Mouse (Mus musculus) adrenal gland, adult 10 weeks (tissue): ENCODE data around the gene Tmem139. TPM values are rescaled to one million over a fixed set of nuclear protein-coding genes. Genes with fewer than 3 reads are reported as not detected.

Experiments used
- polyA plus RNA-seq: library from polyadenylated mRNA; stranded (reverse); fragments of 350-450 nt; fragmentation: Illumina TruSeq; extraction: RNeasy Lipid Tissue Mini Kit (QIAGEN cat#74804); gene quantifications from one replicate; pipeline ENCODE4 v1.2.3, GENCODE M21; 2014; ENCODE audit warnings: low read depth, low replicate concordance

Gene Tmem139
- not detected for polyA plus RNA-seq

DNA sequence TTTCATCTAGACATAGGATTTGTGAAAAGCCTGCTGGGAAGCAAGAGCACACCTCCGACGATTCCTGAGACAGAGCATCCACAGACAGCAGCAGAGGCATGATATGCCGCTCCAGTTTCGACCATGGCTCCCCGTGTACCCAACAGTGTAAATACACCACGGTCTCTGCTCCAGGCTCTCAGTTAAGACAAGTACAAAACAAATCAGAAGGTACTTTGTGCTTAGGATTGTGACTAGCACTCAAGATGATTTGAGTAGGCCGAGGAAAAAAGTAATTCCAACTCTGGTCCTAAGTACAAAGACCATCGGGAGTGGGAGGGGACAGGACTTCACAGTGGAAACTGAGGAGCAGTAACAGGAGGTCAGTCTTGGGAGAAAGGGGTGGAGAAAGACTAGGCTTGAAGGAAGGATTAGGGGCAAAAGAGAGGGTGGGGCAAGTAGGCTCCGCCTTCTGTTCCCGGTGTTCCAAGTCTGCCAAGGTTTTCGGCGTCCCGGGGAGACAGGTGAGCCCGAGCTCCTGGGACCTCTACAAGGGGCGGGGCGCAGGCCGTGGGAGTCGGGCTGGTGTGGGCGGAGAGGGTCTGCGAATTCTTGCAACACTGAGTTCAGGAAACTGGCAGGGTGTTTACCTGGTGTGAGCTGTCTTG lies at the start of gene Tmem139:
TSS of gene Tmem139 (plus strand) at position 447 of the 647 bp plus-strand sequence.

DNA sequence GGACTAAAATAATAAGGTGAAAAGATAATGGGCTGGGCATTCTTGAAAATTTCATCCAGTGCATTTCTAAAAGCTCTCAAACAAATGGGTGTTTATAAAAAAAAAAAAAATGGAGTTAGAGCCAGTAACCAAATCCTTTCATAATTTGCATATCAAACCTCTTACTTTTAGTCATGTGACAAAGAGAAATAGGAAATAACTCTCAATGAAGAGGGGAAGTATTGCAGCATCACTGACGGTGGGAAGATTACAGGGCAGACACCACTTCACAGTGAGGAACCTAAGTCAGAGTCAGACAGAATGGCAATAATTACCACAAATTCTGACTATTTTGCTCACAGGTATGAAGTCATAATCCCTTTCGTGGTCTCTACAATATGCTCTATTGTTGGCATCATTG lies 46.7 kb upstream of the Tmem139 start, which contains the start of gene Tas2r144:
TSS of gene Tas2r144 (plus strand) at position 301 of the 400 bp plus-strand sequence.

DNA sequence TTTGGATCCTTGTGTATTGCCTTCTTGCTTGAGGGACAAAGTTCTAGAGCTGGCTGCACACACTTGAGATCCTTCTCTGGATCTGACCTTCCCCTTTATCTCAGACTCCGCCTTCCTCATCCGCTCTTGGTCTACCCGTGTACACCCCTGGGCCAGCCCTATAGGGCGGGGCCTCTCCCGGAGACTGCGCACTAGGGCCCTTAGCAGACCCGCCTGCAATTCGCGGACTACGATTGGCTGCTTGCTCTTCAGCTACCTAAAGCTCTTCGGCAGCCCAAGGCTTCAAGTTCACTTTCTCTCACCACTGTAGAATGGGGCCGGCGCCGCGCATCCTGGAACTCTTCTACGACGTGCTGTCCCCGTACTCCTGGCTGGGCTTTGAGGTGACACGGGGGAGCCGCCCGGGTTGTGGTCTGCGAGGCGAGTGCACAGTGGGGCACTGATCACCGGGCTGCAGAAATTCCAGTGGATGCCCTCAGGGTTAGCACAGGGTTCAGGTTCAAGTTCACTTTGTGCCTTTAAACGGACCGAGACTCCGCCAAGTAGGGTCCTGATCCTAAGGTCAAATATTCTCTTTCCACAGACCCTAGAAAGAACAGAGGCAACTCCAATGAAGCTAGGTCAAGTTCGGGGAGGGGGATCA lies 15.9 kb upstream of the Tmem139 start, which contains the start of gene Gstk1:
TSS of gene Gstk1 (plus strand) at position 225 of the 643 bp plus-strand sequence.

DNA sequence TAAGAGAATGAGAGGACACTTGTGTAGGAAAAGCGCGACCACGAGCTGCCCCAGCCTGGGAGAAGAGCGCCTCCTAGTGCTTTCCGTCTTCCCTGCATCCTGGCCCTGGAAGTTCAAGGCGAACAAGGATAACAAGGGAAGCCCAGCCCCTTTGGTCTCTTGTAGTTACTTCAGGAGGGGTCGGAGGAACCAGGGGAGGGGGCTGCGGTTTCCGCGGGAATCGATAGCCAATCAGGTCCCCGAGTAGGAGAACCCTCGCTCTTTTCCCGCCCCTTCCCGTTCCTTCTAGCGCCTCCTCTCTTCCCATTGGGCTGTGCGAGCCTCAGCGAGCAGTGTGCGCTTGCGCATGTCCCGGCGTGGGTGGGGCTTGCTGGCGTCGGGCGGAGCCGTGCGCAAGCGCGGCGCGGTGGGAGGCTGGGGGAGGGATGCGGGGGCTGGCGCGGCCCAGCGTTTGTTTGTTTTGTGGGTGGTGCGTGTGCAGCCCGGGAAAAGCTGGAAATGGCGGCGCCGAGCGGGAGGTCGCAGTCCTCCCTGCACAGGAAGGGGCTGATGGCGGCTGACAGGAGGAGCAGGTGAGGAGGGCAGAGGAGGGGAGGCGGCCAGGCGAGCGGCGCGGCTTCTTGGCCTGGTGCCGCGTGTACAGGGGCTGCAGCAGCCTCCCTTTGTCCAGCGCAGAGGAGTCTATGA lies 3.0 kb downstream of the Tmem139 start, which contains the start of gene Casp2:
TSS of gene Casp2 (plus strand) at position 360 of the 687 bp plus-strand sequence.

DNA sequence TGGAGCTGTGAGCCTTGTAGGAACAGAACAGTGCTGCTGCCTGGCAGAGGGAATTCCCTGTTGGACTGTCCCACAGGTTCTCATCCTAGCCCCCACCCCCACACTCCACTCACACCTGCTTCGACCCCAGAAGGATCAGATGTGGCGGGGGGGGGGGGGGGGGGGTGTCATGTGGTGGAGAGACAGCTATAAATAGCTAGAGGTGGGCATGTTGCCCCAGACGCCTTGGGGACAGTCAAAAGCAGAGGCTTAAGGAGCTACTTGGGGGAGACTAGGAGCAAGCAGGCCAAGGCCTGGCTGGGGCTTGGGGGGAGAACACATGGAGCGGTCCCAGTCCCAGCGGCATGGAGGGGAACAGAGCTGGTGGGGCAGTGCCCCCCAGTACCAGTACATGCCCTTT lies 24.7 kb downstream of the Tmem139 start, which contains the start of gene Clcn1:
TSS of gene Clcn1 (plus strand) at position 238 of the 400 bp plus-strand sequence.

Other genes with a start within 250 kb of the Tmem139 start
- gene Sva, start 223.6 kb upstream of the Tmem139 start, polyA plus RNA-seq: not detected
- not detected for gene Tas2r139, start 121.0 kb upstream of the Tmem139 start, polyA plus RNA-seq
- gene Tas2r144, start 46.6 kb upstream of the Tmem139 start, polyA plus RNA-seq: not detected
- 173 TPM for gene Gstk1, start 16.0 kb upstream of the Tmem139 start, polyA plus RNA-seq
- 23.4 TPM for gene Casp2, start 3.0 kb downstream of the Tmem139 start, polyA plus RNA-seq
- gene Clcn1, start 24.7 kb downstream of the Tmem139 start, polyA plus RNA-seq: 0.23 TPM
- not detected for gene Fam131b, start 62.7 kb downstream of the Tmem139 start, polyA plus RNA-seq
- 2.6 TPM for gene Zyx, start 87.7 kb downstream of the Tmem139 start, polyA plus RNA-seq
- 0.17 TPM for gene Epha1, start 111.3 kb downstream of the Tmem139 start, polyA plus RNA-seq
- not detected for gene Tas2r143, start 138.3 kb downstream of the Tmem139 start, polyA plus RNA-seq
- not detected for gene Tas2r135, start 143.5 kb downstream of the Tmem139 start, polyA plus RNA-seq
- gene Tas2r126, start 172.6 kb downstream of the Tmem139 start, polyA plus RNA-seq: not detected
- not detected for gene Olfr458, start 203.2 kb downstream of the Tmem139 start, polyA plus RNA-seq
- gene Olfr457, start 214.4 kb downstream of the Tmem139 start, polyA plus RNA-seq: not detected
- not detected for gene Olfr456, start 225.2 kb downstream of the Tmem139 start, polyA plus RNA-seq